15 mouse cellular contexts compared by ENCODE assay signal in the genomic region with DNA sequence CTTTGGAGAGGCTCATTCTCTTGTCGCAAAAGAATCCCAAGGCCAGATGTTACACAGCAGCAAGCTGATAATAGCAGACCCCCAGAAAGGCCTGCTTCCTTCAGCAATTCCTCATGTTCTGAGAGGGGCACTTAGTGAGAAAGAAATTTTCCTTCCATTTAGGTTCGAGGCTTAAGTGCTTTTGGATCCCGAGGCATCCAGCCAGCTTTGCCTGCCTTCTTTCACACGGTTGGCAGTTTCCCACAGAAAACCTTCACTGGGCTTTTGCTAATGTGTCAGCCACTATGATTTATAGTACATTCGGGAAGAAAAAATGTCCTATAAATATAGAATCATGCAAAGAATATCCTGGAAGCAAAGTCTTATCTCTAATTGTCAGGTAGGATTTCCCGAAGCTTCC. TPM values are rescaled to one million over a fixed set of nuclear protein-coding genes. Genes with fewer than 3 reads are reported as not detected.
DNase-seq lines count a peak whose midpoint lies in the region; ATAC-seq and TF ChIP-seq lines count a peak whose summit lies in the region.
"Had no signal": no experiment of that assay in that cellular context is flagged by ENCODE, and none has a peak within 500 bp of the region (broad histone marks: within the 10 kb centered on the region; RNA-seq: fewer than 3 reads in every experiment).

No protein-coding gene starts in this region.

- intact Hi-C loops in gastrocnemius, postnatal 36 days (cut with DNase I): no loop called here

- no peak for TF ChIP-seq CTCF in testis, adult 2 months (IDR thresholded peaks at IDR 0.05; ENCODE audit: control insufficient read depth, insufficient read depth, insufficient replicate concordance, low read depth, low read length)

- TF ChIP-seq POLR2A in testis, adult 2 months (IDR thresholded peaks at IDR 0.05; ENCODE audit: control insufficient read depth, low read depth, low read length): no peak

- H3K27me3 ChIP-seq in testis, adult 2 months (ENCODE audit: control insufficient read depth, insufficient read depth, low read length): no peaks in the 10 kb centered on the region

- peak overlapping the region; percentile 22 for H3K4me3 ChIP-seq in testis, adult 2 months (ENCODE audit: control insufficient read depth, low read depth, low read length)
- H3K4me3 ChIP-seq: heart, adult 2 months had no signal

- peaks cover 5% of the 10 kb centered on the region; the same call in 1 of the 2 replicates for H3K4me1 ChIP-seq in testis, adult 2 months (ENCODE audit: control insufficient read depth, insufficient read depth, low read length)

- H3K27ac ChIP-seq in testis, adult 2 months (ENCODE audit: control insufficient read depth, insufficient read depth, low read depth, low read length): no peak overlapping the region
- H3K27ac ChIP-seq: heart, adult 2 months had no signal

- peak; percentile 45 for ATAC-seq in frontal cortex, adult (ENCODE audit: low TSS enrichment)

- no peaks in the 10 kb centered on the region for H3K36me3 ChIP-seq in testis, adult 2 months (ENCODE audit: control insufficient read depth, insufficient read depth, low read length)
- H3K36me3 ChIP-seq: G1E had no signal

- no peak for DNase-seq in frontal cortex, postnatal 10 days (ENCODE audit: low spot score in 2 of 2)
- peak; percentile 5 to 6 for DNase-seq in layer of hippocampus, postnatal 25 days (ENCODE audit: extremely low spot score in 1 of 2, low spot score in 1 of 2)
- DNase-seq in layer of hippocampus, postnatal 36 days: no peak
- no peak for DNase-seq in testis, postnatal 10 days (ENCODE audit: low spot score)
- DNase-seq in c-Kit-positive CD71-positive TER-119-positive erythroid progenitor cells, embryonic 14.5 days (ENCODE audit: low spot score): no peak
- no peak for DNase-seq in gastrocnemius, postnatal 36 days
- DNase-seq: cerebellum, postnatal 10 days; heart, adult 2 months; heart, postnatal 14 days; lung, postnatal 36 days; midbrain, embryonic 14.5 days had no signal

RNA-seq across cellular contexts. Expression of gene Mettl24, which starts 36.0 kb away (rescaled TPM):
- total RNA-seq in layer of hippocampus, postnatal 25 days (2021): 1 to 10 TPM; 1.7 to 2.3 TPM
- 1 to 10 TPM; 1.9 to 3.0 TPM for total RNA-seq in layer of hippocampus, postnatal 36 days (2021)
- 0.53 and 0.98 TPM in 2 replicates for polyA plus RNA-seq in testis, adult 2 months (2012; rRNA removed)
- under 1 TPM; 0.49 to 0.71 TPM for total RNA-seq in gastrocnemius, postnatal 36 days (2021)
- total RNA-seq: G1E; liver, adult 2 months had no signal
- polyA plus RNA-seq: G1E had no signal

Comparison
In these comparisons a context has a peak if more than half of its experiments do, and no peak if none do; other contexts are left out.
1. DNase-seq: peak in layer of hippocampus, postnatal 25 days (2 of 2); none in frontal cortex, postnatal 10 days (0 of 2), layer of hippocampus, postnatal 36 days (0 of 2), testis, postnatal 10 days (single experiment), c-Kit-positive CD71-positive TER-119-positive erythroid progenitor cells, embryonic 14.5 days (single experiment) and gastrocnemius, postnatal 36 days (0 of 2).